Mouse (Mus musculus) thymus, postnatal 25 days (tissue): ENCODE measurements around the gene Ap5b1.

ENCODE experiments used
- DNase-seq: peaks from one replicate; pipeline ENCODE4 v3.0.0; 2022

Gene Ap5b1

GRCm38 (mm10) chr19:5612762-5613411 lies 45.1 kb downstream of the Ap5b1 start:
- DNase-seq: no peak

DNA sequence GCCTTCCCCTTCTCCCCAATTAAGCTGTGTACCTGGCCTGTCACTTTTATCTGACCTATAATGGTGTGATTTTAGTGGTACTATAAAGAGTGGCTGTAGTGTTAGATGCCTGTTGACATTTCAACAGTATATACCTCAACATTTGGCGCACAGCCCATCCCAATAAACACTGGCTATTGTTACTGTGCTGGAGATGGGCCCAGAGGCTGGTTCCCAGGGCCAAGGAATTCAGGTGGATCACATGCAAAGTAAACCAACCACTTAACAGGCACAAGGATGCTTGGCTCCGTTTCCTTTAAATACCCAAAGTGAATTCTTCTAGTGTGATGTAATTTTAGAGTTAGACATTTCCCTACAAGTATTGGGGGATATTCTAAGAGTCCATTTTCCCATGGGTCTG lies 47.1 kb downstream of the Ap5b1 start:
- no peak for DNase-seq

DNA sequence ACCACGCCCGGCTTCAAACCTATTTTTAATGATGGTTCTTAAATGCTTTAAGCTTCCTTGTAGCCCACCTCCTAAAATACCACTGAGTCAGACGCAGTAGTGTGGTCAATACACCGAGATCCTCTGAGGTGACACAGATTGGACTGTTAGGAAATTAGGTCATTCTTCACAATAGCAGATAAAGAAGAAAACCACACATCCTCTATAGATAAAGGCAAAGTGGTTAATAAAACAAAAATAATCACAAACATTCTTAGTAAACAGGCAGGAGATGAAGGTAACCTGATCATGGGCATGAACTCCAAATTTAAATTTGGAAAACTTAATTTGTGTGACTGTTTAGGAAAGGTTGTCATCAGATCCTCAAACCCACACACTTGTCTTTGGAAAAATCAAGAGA lies 52.2 kb downstream of the Ap5b1 start:
- DNase-seq: no peak
